Mouse (Mus musculus): Measurements from ENCODE around the gene Mcrip2. TPM values are rescaled to one million over a fixed set of nuclear protein-coding genes. Genes with fewer than 3 reads are reported as not detected.

Mcrip2 gene
- polyA plus RNA-seq, 1 experiment from 2014 or later, result 6.8 TPM

- H3K4me2 ChIP-seq (replicated peaks), result no peak overlapping the region
- no peaks in the 10 kb centered on the region for H3K9me3 ChIP-seq
- no peaks in the 10 kb centered on the region for H3K27me3 ChIP-seq (replicated peaks)
- H3K27ac ChIP-seq, result no peak overlapping the region
- peaks cover 49% of the 10 kb centered on the region for H3K36me3 ChIP-seq
- no peak for ATAC-seq (ENCODE audit: low FRiP score, low read depth)
- H3K9ac ChIP-seq, result no peak overlapping the region
- H3K4me1 ChIP-seq, result peaks cover 36% of the 10 kb centered on the region
- no peak overlapping the region for H3K4me3 ChIP-seq
- 30% methylated on average over 4 of the region's 4 CpGs for WGBS
These were observed 10.7 kb upstream of the Mcrip2 start for GRCm38 (mm10) chr17:25879261-25879660.

- no peaks in the 10 kb centered on the region for H3K27me3 ChIP-seq (replicated peaks)
- no peak overlapping the region for H3K9ac ChIP-seq
- no peaks in the 10 kb centered on the region for H3K9me3 ChIP-seq
- no peak overlapping the region for H3K4me2 ChIP-seq (replicated peaks)
- no peak for ATAC-seq (ENCODE audit: low FRiP score, low read depth)
- no peak overlapping the region for H3K27ac ChIP-seq
- H3K4me3 ChIP-seq, result no peak overlapping the region
- WGBS, result 86% methylated on average over 19 of the region's 19 CpGs
- H3K4me1 ChIP-seq, result peaks cover 36% of the 10 kb centered on the region
- peaks cover 43% of the 10 kb centered on the region for H3K36me3 ChIP-seq
These were observed 10.1 kb upstream of the Mcrip2 start for GRCm38 (mm10) chr17:25878611-25879180.

DNA sequence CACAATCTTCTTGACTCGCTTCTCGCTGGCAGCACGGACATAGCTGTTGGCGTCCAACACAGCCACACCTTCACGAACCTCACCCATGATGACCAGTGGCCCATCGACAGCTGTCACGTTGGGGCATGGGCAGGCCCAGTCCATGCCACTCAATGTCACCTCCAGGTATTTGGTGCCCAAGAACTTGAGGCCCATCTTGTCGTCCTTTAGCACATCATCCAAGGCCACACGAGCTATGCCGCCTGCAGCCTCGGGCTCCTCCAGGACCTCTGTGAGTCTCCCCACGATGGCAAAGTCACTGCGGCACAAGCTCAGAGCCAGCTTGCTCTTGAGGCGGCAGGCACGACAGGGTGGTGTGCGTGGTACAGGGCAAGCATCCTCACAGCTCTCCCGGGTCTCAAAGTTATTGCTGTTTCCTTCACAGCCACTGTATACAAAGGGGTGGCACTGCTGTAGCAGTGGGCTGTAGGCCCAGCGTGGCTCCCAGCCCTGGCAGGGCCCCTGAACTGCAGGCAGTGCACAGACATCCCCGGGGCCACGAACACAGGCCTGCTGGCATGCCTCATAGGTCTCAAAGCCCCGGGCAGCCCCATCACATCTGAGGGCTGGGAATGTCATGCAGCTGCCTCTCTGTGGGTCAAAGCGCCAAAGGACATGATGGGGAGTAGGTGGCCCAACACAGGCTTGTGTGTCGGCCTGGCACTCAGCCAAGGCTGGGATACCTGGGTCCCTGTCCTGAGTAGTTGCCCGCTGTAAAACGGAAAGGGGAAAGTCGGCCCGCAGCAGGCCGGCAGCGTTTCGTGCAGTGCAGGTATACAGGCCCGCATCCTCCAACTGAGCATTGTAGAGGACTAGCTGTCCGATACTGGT, 9.4 kb upstream of the Mcrip2 start:
- no peaks in the 10 kb centered on the region for H3K27me3 ChIP-seq (replicated peaks)
- peaks cover 36% of the 10 kb centered on the region for H3K4me1 ChIP-seq
- no peak overlapping the region for H3K27ac ChIP-seq
- no peak overlapping the region for H3K4me2 ChIP-seq (replicated peaks)
- ATAC-seq (ENCODE audit: low FRiP score, low read depth), result no peak
- H3K4me3 ChIP-seq, result no peak overlapping the region
- H3K36me3 ChIP-seq, result peaks cover 36% of the 10 kb centered on the region
- H3K9me3 ChIP-seq, result no peaks in the 10 kb centered on the region
- H3K9ac ChIP-seq, result no peak overlapping the region
- 92% methylated on average over 32 of the region's 32 CpGs for WGBS

DNA sequence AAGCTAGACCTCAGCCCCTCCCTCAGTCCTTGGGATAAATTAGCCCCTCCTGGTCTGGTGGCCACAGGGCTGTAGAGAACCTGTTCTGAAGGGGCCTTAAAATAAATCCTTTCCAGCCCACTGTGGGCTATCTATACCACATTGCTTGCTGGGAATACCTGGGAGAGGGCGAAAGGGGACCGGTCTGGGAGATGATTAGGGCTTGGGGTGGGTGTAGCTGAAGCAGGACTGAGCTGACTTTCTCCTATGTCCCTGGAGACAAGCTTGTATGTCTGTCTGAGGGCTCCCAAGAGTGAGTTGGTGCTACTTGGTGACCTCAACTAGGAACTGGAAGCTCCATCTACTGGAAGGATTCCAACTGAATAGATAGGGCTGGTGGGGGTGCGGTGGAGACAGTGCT, 8.5 kb upstream of the Mcrip2 start:
- no peak overlapping the region for H3K4me3 ChIP-seq
- H3K4me2 ChIP-seq (replicated peaks), result peak overlapping the region; percentile 96; the same call in 1 of the 2 replicates
- WGBS, result 96% methylated on average over 3 of the region's 3 CpGs
- no peak for ATAC-seq (ENCODE audit: low FRiP score, low read depth)
- H3K9me3 ChIP-seq, result no peaks in the 10 kb centered on the region
- no peak overlapping the region for H3K9ac ChIP-seq
- peaks cover 36% of the 10 kb centered on the region for H3K4me1 ChIP-seq
- H3K36me3 ChIP-seq, result peaks cover 27% of the 10 kb centered on the region
- H3K27ac ChIP-seq, result no peak overlapping the region
- H3K27me3 ChIP-seq (replicated peaks), result no peaks in the 10 kb centered on the region

- 55% methylated on average over 10 of the region's 10 CpGs for WGBS
- Histone ChIP-seq H3K27ac (no peak overlapping the region), H3K27me3 (replicated peaks) (no peaks in the 10 kb centered on the region), H3K4me1 (peaks cover 32% of the 10 kb centered on the region), H3K36me3 (peaks cover 23% of the 10 kb centered on the region), H3K9ac (peak overlapping the region; percentile 81), H3K4me3 (peak overlapping the region; percentile 78), H3K9me3 (no peaks in the 10 kb centered on the region), H3K4me2 (replicated peaks) (peak overlapping the region; percentile 96)
- no peak for ATAC-seq (ENCODE audit: low FRiP score, low read depth)
These were observed 7.9 kb upstream of the Mcrip2 start for GRCm38 (mm10) chr17:25876347-25876915.

- Histone ChIP-seq H3K9me3 (no peaks in the 10 kb centered on the region), H3K4me2 (replicated peaks) (peak overlapping the region; percentile 96)
These were observed 6.9 kb upstream of the Mcrip2 start for GRCm38 (mm10) chr17:25875171-25876136.

GRCm38 (mm10) chr17:25874721-25875170, 6.2 kb upstream of the Mcrip2 start, which contains the start of gene Mettl26:
Mettl26 (plus strand) TSS chr17:25875074.
- ATAC-seq (ENCODE audit: low FRiP score, low read depth), result peak; percentile 58
- H3K27ac ChIP-seq, result peak within 1 kb of the TSS; percentile 85
- under 1% methylated on average over 25 of the region's 25 CpGs for WGBS
- peak within 1 kb of the TSS; percentile 96 for H3K4me2 ChIP-seq (replicated peaks)
- H3K9me3 ChIP-seq, result no peaks in the 10 kb centered on the region
- H3K9ac ChIP-seq, result peak within 1 kb of the TSS; percentile 81
- peak within 1 kb of the TSS; percentile 78 for H3K4me3 ChIP-seq
- H3K36me3 ChIP-seq, result peaks cover 22% of the 10 kb centered on the region
- peaks cover 16% of the 10 kb centered on the region for H3K4me1 ChIP-seq
- no peaks in the 10 kb centered on the region for H3K27me3 ChIP-seq (replicated peaks)

More at GRCm38 (mm10) chr17:25875171-25876136, 6.9 kb upstream of the Mcrip2 start:
- H3K9ac ChIP-seq, result peak overlapping the region; percentile 81
- H3K36me3 ChIP-seq, result peaks cover 23% of the 10 kb centered on the region
- ATAC-seq (ENCODE audit: low FRiP score, low read depth), result peak; percentile 89
- H3K27ac ChIP-seq, result peak overlapping the region; percentile 85
- H3K4me1 ChIP-seq, result peaks cover 24% of the 10 kb centered on the region
- WGBS, result 2% methylated on average over 59 of the region's 59 CpGs
- H3K27me3 ChIP-seq (replicated peaks), result no peaks in the 10 kb centered on the region
- peak overlapping the region; percentile 78 for H3K4me3 ChIP-seq

DNA sequence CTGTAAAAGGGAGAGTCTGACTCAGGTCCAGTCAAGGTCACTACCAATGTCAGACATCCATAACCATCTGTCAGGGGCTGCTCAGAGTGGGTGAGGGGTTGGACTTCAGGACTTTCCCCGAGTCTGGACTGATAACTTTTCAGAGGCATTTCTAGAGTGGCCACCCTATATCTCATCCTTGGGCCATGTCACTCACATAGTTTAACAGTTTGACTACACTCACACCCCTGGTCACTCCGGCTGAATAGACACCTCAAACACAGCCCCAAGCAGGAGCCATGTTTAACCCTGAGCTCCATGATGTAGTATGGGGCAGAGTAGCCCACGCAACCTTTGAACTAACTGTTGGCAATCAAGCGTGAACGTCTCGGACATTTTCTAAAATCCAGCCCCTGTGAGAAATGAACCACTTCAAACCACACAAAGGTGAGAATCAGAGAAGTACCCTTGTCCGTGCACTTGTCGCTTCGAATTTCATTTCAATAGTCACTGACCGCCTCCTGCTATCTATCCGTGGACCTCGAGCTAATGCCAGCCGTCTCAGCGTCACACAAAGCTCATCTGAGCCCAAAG, 5.7 kb upstream of the Mcrip2 start:
- no peak for ATAC-seq (ENCODE audit: low FRiP score, low read depth)

DNA sequence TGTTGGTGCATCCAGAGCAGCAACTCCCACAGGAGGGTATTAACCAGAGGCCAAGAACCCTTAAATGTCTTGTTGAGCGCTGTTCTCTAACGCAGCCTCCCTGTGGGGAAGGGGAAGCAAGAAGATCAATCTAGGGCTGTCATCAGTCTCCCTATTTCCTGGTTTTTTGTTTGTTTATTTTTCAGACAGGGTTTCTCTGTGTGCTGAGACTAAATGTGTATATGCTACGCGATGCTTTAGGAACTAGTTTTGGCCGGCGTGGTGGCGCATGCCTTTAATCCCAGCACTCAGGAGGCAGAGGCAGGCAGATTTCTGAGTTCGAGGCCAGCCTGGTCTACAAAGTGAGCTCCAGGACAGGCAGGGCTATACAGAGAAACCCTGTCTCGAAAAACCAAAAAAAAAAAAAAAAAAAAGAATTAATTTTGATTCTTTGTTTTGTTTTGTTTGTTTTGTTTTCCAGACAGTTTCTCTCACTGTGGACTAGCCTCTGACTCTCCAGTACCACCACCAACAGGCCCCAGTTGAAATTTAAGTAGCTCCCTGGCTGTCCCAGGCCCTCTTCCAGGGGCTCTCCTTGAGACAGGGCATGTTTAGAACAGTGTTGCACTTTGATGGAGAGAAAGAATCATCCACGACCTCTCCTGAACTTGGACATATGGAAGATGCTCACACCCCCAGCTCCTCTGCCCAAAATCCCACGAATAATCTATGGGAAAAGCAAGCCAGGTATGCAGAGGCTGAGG, 5.0 kb upstream of the Mcrip2 start:
- Histone ChIP-seq H3K27me3 (replicated peaks) (no peaks in the 10 kb centered on the region), H3K27ac (no peak overlapping the region), H3K4me3 (0 out of 2 replicates have a peak overlapping the region, but pooled peaks have one; percentile 78), H3K36me3 (peaks cover 10% of the 10 kb centered on the region), H3K4me2 (replicated peaks) (peak overlapping the region; percentile 96), H3K4me1 (peaks cover 21% of the 10 kb centered on the region), H3K9me3 (no peaks in the 10 kb centered on the region), H3K9ac (no peak overlapping the region)
- 77% methylated on average over 11 of the region's 11 CpGs for WGBS
- no peak for ATAC-seq (ENCODE audit: low FRiP score, low read depth)

More for the DNA sequence above, 5.7 kb upstream of the Mcrip2 start:
- Histone ChIP-seq H3K27ac (peak overlapping the region; percentile 11; the same call in 1 of the 2 replicates), H3K36me3 (peaks cover 17% of the 10 kb centered on the region), H3K9me3 (no peaks in the 10 kb centered on the region), H3K27me3 (replicated peaks) (no peaks in the 10 kb centered on the region), H3K4me1 (peaks cover 15% of the 10 kb centered on the region), H3K4me3 (peak overlapping the region; percentile 78), H3K4me2 (replicated peaks) (peak overlapping the region; percentile 96), H3K9ac (0 out of 2 replicates have a peak overlapping the region, but pooled peaks have one; percentile 38)
- 7% methylated on average over 14 of the region's 14 CpGs for WGBS

- no peak overlapping the region for H3K9ac ChIP-seq
- H3K27me3 ChIP-seq (replicated peaks), result no peaks in the 10 kb centered on the region
- H3K36me3 ChIP-seq, result peaks cover 1% of the 10 kb centered on the region; the same call in 1 of the 2 replicates
- WGBS, result 83% methylated on average over 3 of the region's 3 CpGs
- H3K4me3 ChIP-seq, result no peak overlapping the region
- H3K4me1 ChIP-seq, result peaks cover 27% of the 10 kb centered on the region
- no peaks in the 10 kb centered on the region for H3K9me3 ChIP-seq
- no peak overlapping the region for H3K4me2 ChIP-seq (replicated peaks)
- no peak for ATAC-seq (ENCODE audit: low FRiP score, low read depth)
- H3K27ac ChIP-seq, result no peak overlapping the region
These were observed 4.1 kb upstream of the Mcrip2 start for GRCm38 (mm10) chr17:25872676-25873075.

Data from neural tube, embryonic 12.5 days (tissue).